ENCODE assay signal across 19 mouse cellular contexts in the genomic region with DNA sequence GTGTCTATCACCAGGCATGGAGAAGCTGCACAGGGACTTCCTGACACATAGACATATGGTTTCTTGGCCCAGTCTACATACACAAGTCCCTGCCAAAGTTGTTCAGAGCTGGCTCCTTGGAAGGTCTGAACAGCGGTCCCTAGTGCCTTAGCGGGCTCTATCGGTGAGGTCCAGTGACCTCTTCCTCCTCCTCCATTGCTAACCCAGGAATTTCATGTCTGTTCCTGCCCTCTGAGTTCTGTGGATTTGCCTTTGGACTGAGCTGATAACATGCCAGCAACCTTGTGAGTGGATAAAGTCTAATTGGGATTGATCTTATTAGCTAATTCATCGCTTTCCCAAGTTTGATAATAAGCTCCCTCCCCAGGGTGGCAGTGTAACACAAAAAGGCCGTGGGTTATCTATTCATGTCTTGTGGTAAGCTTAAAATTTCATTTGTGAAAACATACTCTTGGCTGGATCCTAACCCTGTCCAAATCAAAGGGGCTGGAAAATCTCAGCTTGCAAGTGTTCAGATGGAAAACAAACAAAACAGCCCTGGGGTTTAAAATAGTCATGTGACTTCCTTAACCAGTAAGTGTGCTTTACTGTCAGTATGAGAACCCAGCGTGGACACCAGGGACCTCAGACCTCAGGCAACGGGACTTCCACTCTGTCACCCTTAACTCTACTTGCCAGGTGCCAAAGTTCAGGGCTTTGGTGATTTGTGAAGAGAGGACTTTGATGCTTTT. TPM values are rescaled to one million over a fixed set of nuclear protein-coding genes. Genes with fewer than 3 reads are reported as not detected.
DNase-seq lines count a peak whose midpoint lies in the region; ATAC-seq and TF ChIP-seq lines count a peak whose summit lies in the region.
"Had no signal": no experiment of that assay in that cellular context is flagged by ENCODE, and none has a peak within 500 bp of the region (broad histone marks: within the 10 kb centered on the region; RNA-seq: fewer than 3 reads in every experiment).

No protein-coding gene starts in this region.

- no peaks in the 10 kb centered on the region for H3K27me3 ChIP-seq in heart, embryonic 16.5 days (ENCODE audit: control insufficient read depth, insufficient read depth, low read length)
- no peaks in the 10 kb centered on the region for H3K27me3 ChIP-seq in lung, embryonic 15.5 days
- H3K27me3 ChIP-seq in CH12.LX (replicated peaks), result no peaks in the 10 kb centered on the region
- no peaks in the 10 kb centered on the region for H3K27me3 ChIP-seq in intestine, embryonic 15.5 days (replicated peaks)
- H3K27me3 ChIP-seq: neural tube, embryonic 15.5 days; stomach, embryonic 15.5 days had no signal

- H3K36me3 ChIP-seq in heart, embryonic 16.5 days (ENCODE audit: control insufficient read depth, insufficient read depth), result no peaks in the 10 kb centered on the region
- H3K36me3 ChIP-seq in lung, embryonic 15.5 days, result no peaks in the 10 kb centered on the region
- no peaks in the 10 kb centered on the region for H3K36me3 ChIP-seq in CH12.LX (replicated peaks in 1 of 2; ENCODE audit: control insufficient read depth in 1 of 2, insufficient read depth in 1 of 2, low read length in 1 of 2)
- no peaks in the 10 kb centered on the region for H3K36me3 ChIP-seq in intestine, embryonic 15.5 days
- H3K36me3 ChIP-seq: neural tube, embryonic 15.5 days; stomach, embryonic 15.5 days had no signal

- WGBS in heart, embryonic 16.5 days, result 63% methylated on average over 7 of the region's 7 CpGs
- WGBS in lung, embryonic 15.5 days, result 53% methylated on average over 7 of the region's 7 CpGs
- WGBS in intestine, embryonic 15.5 days, result 67% methylated on average over 7 of the region's 7 CpGs

- TF ChIP-seq EP300 in CH12.LX (IDR thresholded peaks at IDR 0.05; ENCODE audit: low read length), result no peak

- in situ Hi-C loops in CH12.LX (cut with MboI; ENCODE audit: low pct_ligation_motif_present, low pct_unique_long_range_greater_than_20kb, low sequenced_read_pairs), result no loop called here

- no peaks in the 10 kb centered on the region for H3K79me2 ChIP-seq in CH12.LX (replicated peaks; ENCODE audit: control insufficient read depth, extremely low read depth, insufficient read depth, poor library complexity, severe bottlenecking)

- no peak for DNase-seq in heart, postnatal 4 days
- DNase-seq in lung, postnatal 4 days, result no peak
- DNase-seq in CH12.LX (ENCODE audit: extremely low read depth), result peak; percentile 44
- DNase-seq: adrenal gland, postnatal 36 days; kidney, postnatal 25 days; thymus, postnatal 25 days had no signal

- dilution Hi-C loops in CH12.LX (cut with MboI; ENCODE audit: extremely low pct_ligation_motif_present, extremely low pct_unique_long_range_greater_than_20kb, low sequenced_read_pairs), result no loop called here

- no peak for TF ChIP-seq POLR2A in CH12.LX (IDR thresholded peaks at IDR 0.05; ENCODE audit: low read depth, low read length)

- TF ChIP-seq RAD21 in CH12.LX (IDR thresholded peaks at IDR 0.05; ENCODE audit: low read depth, low read length), result no peak

- no peak overlapping the region for H3K9ac ChIP-seq in heart, embryonic 16.5 days (ENCODE audit: low read length)
- no peak overlapping the region for H3K9ac ChIP-seq in lung, embryonic 15.5 days
- H3K9ac ChIP-seq in CH12.LX (ENCODE audit: insufficient read depth, low read depth), result no peak overlapping the region
- no peak overlapping the region for H3K9ac ChIP-seq in intestine, embryonic 15.5 days
- H3K9ac ChIP-seq: liver, embryonic 14.5 days; neural tube, embryonic 15.5 days; stomach, embryonic 15.5 days had no signal

- H3K4me1 ChIP-seq in heart, embryonic 16.5 days (ENCODE audit: control insufficient read depth, insufficient read depth, low read length), result peaks cover 11% of the 10 kb centered on the region
- H3K4me1 ChIP-seq in lung, embryonic 15.5 days, result peaks cover 15% of the 10 kb centered on the region; the same call in 1 of the 2 replicates
- peaks cover 0 to 17% of the 10 kb centered on the region in 2 experiments; a peak in 3 of 4 replicates for H3K4me1 ChIP-seq in CH12.LX (ENCODE audit: control insufficient read depth in 1 of 2, insufficient read depth in 2 of 2)
- 0 out of 2 replicates have a peak, but pooled peaks cover 2% of the 10 kb centered on the region for H3K4me1 ChIP-seq in intestine, embryonic 15.5 days (replicated peaks)
- H3K4me1 ChIP-seq: stomach, embryonic 15.5 days had no signal

- H3K4me3 ChIP-seq in heart, embryonic 16.5 days (ENCODE audit: low read length), result no peak overlapping the region
- no peak overlapping the region for H3K4me3 ChIP-seq in lung, embryonic 15.5 days
- no peak overlapping the region for H3K4me3 ChIP-seq in CH12.LX (replicated peaks in 1 of 3; ENCODE audit: low read depth in 2 of 3, low read length in 2 of 3, poor library complexity in 1 of 3)
- no peak overlapping the region for H3K4me3 ChIP-seq in intestine, embryonic 15.5 days (replicated peaks)
- H3K4me3 ChIP-seq: neural tube, embryonic 15.5 days; stomach, embryonic 15.5 days had no signal

- peak; percentile 30; the same call in 1 of the 2 replicates for ATAC-seq in heart, embryonic 16.5 days (replicated peaks; ENCODE audit: extremely low read depth, insufficient read depth, low FRiP score)
- peak; percentile 55; the same call in 1 of the 2 replicates for ATAC-seq in lung, embryonic 15.5 days (ENCODE audit: borderline replicate concordance, extremely low read depth, low FRiP score, low TSS enrichment)
- peak; percentile 53; the same call in 1 of the 2 replicates for ATAC-seq in intestine, embryonic 15.5 days
- ATAC-seq in inflammation-experienced regulatory T-cells, adult 6 months, result no peak

- H3K27ac ChIP-seq in heart, embryonic 16.5 days (ENCODE audit: low read length), result 0 out of 2 replicates have a peak overlapping the region, but pooled peaks have one; percentile 4
- H3K27ac ChIP-seq in lung, embryonic 15.5 days, result no peak overlapping the region
- no peak overlapping the region for H3K27ac ChIP-seq in CH12.LX (ENCODE audit: insufficient read depth, low read depth)
- no peak overlapping the region for H3K27ac ChIP-seq in intestine, embryonic 15.5 days
- H3K27ac ChIP-seq: liver, embryonic 14.5 days; neural tube, embryonic 15.5 days; stomach, embryonic 15.5 days had no signal

- H3K9me3 ChIP-seq in heart, embryonic 16.5 days (replicated peaks; ENCODE audit: control insufficient read depth, low read length), result no peaks in the 10 kb centered on the region; the same call in 1 of the 2 replicates
- H3K9me3 ChIP-seq in lung, embryonic 15.5 days, result no peaks in the 10 kb centered on the region
- H3K9me3 ChIP-seq in CH12.LX (replicated peaks; ENCODE audit: low read length), result no peaks in the 10 kb centered on the region
- no peaks in the 10 kb centered on the region for H3K9me3 ChIP-seq in intestine, embryonic 15.5 days
- H3K9me3 ChIP-seq: neural tube, embryonic 15.5 days; stomach, embryonic 15.5 days had no signal

- H3K4me2 ChIP-seq in heart, embryonic 16.5 days (ENCODE audit: low read depth, low read length), result no peak overlapping the region
- H3K4me2 ChIP-seq in lung, embryonic 15.5 days, result no peak overlapping the region
- no peak overlapping the region for H3K4me2 ChIP-seq in CH12.LX (ENCODE audit: insufficient read depth, low read depth, poor library complexity, severe bottlenecking)
- H3K4me2 ChIP-seq in intestine, embryonic 15.5 days (replicated peaks), result no peak overlapping the region
- H3K4me2 ChIP-seq: neural tube, embryonic 15.5 days; stomach, embryonic 15.5 days had no signal

- TF ChIP-seq CTCF in CH12.LX (conservative IDR thresholded peaks at IDR 0.05 in 1 of 2, IDR thresholded peaks at IDR 0.05 in 1 of 2; ENCODE audit: low read depth in 2 of 2, low read length in 2 of 2), result no peak

TF ChIP-seq in CH12.LX, 34 proteins besides CTCF, POLR2A, EP300 and RAD21:
- TF ChIP-seq BHLHE40 (IDR thresholded peaks at IDR 0.05; ENCODE audit: low read depth, low read length) (peak; percentile 27; the same call in 1 of the 2 replicates), MAFK (IDR thresholded peaks at IDR 0.05; ENCODE audit: insufficient replicate concordance, low read length) (no peak), MYC (IDR thresholded peaks at IDR 0.05; ENCODE audit: low read depth, low read length) (no peak), MEF2A (IDR thresholded peaks at IDR 0.05; ENCODE audit: borderline replicate concordance, low read depth, low read length) (no peak)

RNA-seq across cellular contexts. Expression of gene Fam50b, which starts 3.5 kb away (rescaled TPM):
- polyA plus RNA-seq in heart, embryonic 16.5 days (2015; fragmentation: Nextera tagmentation; extraction: Ambion mirVana), result not detected in 2 replicates
- total RNA-seq in heart, postnatal 4 days (2021), result not detected
- polyA plus RNA-seq in lung, embryonic 15.5 days (2015; fragmentation: Nextera tagmentation; extraction: Ambion mirVana), result not detected in 2 replicates
- total RNA-seq in CH12.LX (2012; rRNA removed), result 0.08 and 0.13 TPM in 2 replicates
- 0.24 TPM in 1 of 2 replicates, not detected in the other for total RNA-seq in CH12.LX (2014; rRNA removed)
- not detected in 2 replicates for polyA plus RNA-seq in CH12.LX (2012; ENCODE audit: insufficient read length, low read depth)
- polyA plus RNA-seq in intestine, embryonic 15.5 days (2015; fragmentation: Nextera tagmentation; extraction: Ambion mirVana), result not detected in 2 replicates
- polyA plus RNA-seq in inflammation-experienced regulatory T-cells, adult 6 months (2017; shearing (Covaris generic)), result not detected
- total RNA-seq: adrenal gland, postnatal 36 days; gastrocnemius, postnatal 4 days; hematopoietic stem cell, adult 5-6 weeks; layer of hippocampus, postnatal 25 days; left cerebral cortex, postnatal 36 days; megakaryocyte-erythroid progenitor cell, adult 5-6 weeks had no signal
- polyA plus RNA-seq: intestine, embryonic 14.5 days; neural tube, embryonic 15.5 days; stomach, embryonic 15.5 days had no signal
